Mouse (Mus musculus) spleen, postnatal 14 days (tissue): ENCODE data around the gene Erv3.
"Not testable (repeated sequence)": the region's sequence is repeated elsewhere in the genome, so short reads cannot be mapped to it uniquely, and the experiment has no call there.

Experiments
- DNase-seq, 2 experiments: peaks; one replicate each; pipeline ENCODE4 v3.0.0; 2021 to 2022; ENCODE audit warnings: low spot score in 2 of 2

Gene Erv3

DNA sequence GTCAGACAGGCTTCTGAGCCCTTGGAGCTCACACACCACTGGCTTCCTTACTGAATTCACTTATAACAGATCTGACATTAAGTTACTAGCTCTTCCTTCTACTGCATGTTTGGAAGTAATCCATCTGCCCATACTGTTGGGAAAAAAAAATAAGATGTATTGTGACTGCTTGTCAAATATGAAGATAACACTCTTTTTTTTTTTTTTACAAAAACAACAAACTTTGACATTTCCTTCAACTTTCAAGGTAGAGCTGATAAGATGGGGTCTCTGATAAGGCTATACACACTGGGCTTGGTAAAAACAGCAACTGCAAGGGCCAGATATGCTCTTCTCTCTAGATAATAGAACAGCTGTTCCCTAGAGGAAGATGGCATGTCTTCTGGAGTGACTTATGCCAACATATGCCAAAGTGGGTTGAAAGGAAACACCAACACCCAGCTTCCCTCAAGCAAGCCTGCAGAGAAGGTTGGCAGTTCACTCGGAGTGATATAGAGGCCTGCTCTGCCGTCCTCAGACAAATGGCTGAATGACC lies 4.8 kb upstream of the Erv3 start:
- no peak for DNase-seq

- DNase-seq: no peak
Measured at GRCm38 (mm10) chr2:131863472-131863871, 3.9 kb upstream of the Erv3 start.

- DNase-seq: no peak
Measured at GRCm38 (mm10) chr2:131862617-131863275, 3.2 kb upstream of the Erv3 start.

DNA sequence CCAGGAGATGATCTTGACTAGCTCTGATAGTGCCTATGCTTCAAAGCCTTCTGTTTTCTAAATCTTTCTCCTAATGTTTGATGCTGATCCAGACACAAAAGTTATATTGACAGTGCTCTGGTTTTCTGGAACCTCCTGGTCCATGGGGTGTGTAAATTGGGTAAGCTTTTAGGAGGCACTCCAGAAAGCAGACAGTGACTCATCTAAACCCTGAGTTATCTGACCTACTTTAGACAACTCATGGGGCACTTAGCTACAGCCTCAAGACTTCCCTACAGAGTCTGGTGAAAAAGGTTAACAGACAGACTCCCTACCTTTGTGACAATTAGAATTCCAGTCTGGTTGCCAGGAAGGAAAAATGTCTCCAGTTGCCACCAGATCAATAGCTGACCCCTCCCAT lies 1.7 kb downstream of the Erv3 start:
- DNase-seq: no peak

- no peak for DNase-seq
Measured at GRCm38 (mm10) chr2:131853719-131854118, 5.8 kb downstream of the Erv3 start.

GRCm38 (mm10) chr2:131851333-131852092 lies 8.0 kb downstream of the Erv3 start:
- no peak for DNase-seq

GRCm38 (mm10) chr2:131850047-131850446 lies 9.5 kb downstream of the Erv3 start:
- DNase-seq: no peak

- DNase-seq: no peak
Measured at GRCm38 (mm10) chr2:131847501-131848359, 11.8 kb downstream of the Erv3 start.

GRCm38 (mm10) chr2:131846811-131847210 lies 12.7 kb downstream of the Erv3 start:
- DNase-seq: no peak

- DNase-seq: no peak
Measured at GRCm38 (mm10) chr2:131846132-131846710, 13.3 kb downstream of the Erv3 start.

DNA sequence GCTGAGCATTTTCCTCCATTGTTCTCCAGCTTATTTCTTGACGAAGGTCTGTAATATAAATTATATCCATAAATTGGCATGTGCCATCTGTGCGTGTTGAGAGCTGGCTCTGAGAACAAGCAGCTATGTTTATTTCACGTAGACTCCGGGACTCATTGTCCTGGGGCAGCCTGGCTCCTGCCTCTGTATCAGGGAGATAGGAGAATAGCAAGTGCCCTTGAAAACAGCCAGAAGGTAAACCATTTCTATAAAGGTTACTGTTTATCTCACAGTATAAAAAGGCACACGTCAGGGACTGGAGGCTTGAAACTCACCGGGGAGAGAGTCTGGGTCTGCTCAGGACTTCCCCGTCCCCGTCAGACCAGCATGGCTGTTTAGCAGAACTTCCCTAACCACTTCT lies 13.9 kb downstream of the Erv3 start:
- no peak for DNase-seq

DNA sequence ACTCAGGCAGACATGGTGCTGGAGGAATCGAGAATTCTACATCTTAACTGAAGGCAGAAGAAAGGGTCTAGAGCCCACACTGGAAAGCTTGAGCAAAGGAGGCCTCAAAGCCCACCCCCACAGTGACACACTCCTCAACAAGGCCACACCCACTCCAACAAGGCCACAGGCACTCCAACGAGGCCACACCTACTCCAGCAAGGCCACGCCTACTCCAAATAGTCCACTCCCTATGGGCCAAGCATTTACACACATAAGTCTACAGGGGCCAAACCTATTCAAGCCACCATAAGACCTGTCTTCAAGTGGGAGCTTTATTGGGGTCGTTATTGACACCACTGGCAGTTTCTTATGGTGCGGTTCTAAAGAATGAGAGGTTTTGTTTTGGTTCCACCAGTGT lies 17.0 kb downstream of the Erv3 start:
- DNase-seq: no peak

DNA sequence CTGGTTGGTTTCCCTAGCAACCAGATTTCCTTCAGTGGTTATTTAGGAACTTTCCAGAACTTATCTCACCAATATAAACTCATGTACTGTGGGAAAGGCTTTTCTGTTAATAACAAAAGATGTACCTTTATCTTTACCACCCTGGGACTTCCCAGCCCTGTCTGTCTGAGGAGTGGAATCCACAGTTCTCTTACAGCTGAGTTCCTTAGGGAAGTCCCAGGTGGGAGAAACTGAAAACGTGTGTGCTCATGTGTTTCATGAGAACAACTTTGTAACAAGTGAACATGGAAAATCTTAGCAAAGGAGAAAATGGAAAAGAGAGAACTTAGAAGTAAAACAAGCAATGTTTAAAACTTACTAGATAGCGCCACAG lies 18.2 kb downstream of the Erv3 start:
- DNase-seq: no peak

DNA sequence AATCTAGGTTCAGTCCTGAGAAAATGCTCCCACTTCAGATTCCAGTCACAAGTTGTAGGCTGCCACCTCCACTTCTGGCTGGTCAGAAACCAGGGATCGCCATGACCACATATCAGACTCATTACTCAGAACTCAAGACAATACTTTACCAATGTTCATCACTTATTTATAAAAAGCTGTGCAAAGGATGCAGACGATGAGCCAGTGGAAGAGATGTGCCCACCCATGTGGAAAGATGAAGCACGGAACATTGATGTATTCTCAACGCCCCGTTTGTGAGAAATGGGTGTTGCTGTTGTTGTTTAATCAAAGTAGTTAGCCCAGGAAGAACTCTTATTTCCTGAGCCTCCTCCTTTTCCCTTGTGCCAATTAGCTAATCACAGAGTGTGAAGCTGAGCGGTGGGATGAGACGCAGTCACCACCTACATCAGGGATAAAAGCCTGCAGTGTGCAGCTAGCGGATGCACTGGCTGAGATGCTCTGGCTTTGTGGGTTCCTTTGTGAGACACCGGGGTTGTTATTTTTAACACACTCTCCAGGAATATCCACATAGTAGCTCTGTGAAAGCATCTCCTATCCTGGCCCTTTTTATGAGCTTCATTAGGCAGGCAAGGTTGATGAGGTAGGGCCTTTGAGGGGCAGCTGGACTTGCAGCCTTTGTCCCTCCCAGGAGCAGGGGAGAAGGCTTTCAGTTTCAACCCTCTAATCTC lies 18.8 kb downstream of the Erv3 start:
- DNase-seq: no peak

- DNase-seq: no peak
Measured at GRCm38 (mm10) chr2:131834296-131834695, 25.3 kb downstream of the Erv3 start.

DNA sequence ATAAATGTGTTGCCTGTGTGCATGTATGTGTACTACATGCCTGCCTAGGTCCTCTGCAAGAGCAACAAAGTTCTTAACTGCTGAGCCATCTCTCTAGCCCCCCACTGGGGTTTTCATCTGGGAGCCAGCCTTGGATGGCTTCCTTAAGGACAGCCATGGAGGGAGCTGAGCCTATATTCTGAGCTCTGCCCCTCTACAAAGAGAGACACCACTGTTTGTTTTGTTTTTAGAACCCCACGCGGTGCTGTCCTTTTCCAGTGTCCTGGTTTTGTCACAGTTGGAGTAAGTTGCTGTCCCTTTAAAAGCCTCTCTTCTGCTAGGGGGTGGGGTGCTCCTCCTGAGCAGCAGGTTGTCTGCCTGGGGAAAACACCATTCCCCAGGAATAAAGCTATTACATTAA lies 27.7 kb downstream of the Erv3 start:
- no peak for DNase-seq

- not testable (repeated sequence) for DNase-seq
Measured at GRCm38 (mm10) chr2:131830945-131831344, 28.6 kb downstream of the Erv3 start.

GRCm38 (mm10) chr2:131827999-131828975 lies 31.3 kb downstream of the Erv3 start:
- DNase-seq: peak in 1 of 2 experiments; percentile 31

GRCm38 (mm10) chr2:131827026-131827687 lies 32.4 kb downstream of the Erv3 start:
- DNase-seq: no peak
